Mouse (Mus musculus) lung, embryonic 16.5 days (tissue): ENCODE results near the gene Gabbr1. TPM values are rescaled to one million over a fixed set of nuclear protein-coding genes. Genes with fewer than 3 reads are reported as not detected.

Source experiments
- polyA plus RNA-seq: library from polyadenylated mRNA; unstranded; fragments of >200 nt; fragmentation: Nextera tagmentation; extraction: Ambion mirVana; gene quantifications from 2 replicates; pipeline ENCODE4 v1.2.1, GENCODE M21; 2015

Gene Gabbr1
- polyA plus RNA-seq, 1 experiment from 2014 or later, result 5.6 TPM

Other genes with a start within 250 kb of the Gabbr1 start
- gene H2-M10.6, start 233.8 kb upstream of the Gabbr1 start, polyA plus RNA-seq, result not detected in 2 replicates
- gene Trim26, start 208.8 kb upstream of the Gabbr1 start, polyA plus RNA-seq, result 40.6 and 44.4 TPM in 2 replicates
- 0.14 TPM in 1 of 2 replicates, not detected in the other for gene Trim15, start 178.8 kb upstream of the Gabbr1 start, polyA plus RNA-seq
- gene Trim10, start 176.4 kb upstream of the Gabbr1 start, polyA plus RNA-seq, result 3.2 and 5.1 TPM in 2 replicates
- not detected in 2 replicates for gene Trim40, start 155.8 kb upstream of the Gabbr1 start, polyA plus RNA-seq
- gene Trim31, start 147.8 kb upstream of the Gabbr1 start, polyA plus RNA-seq, result 0.13 TPM in 1 of 2 replicates, not detected in the other
- 0.65 and 1.7 TPM in 2 replicates for gene Rnf39, start 103.0 kb upstream of the Gabbr1 start, polyA plus RNA-seq
- gene Ppp1r11, start 94.2 kb upstream of the Gabbr1 start, polyA plus RNA-seq, result 104 and 117 TPM in 2 replicates
- 93.7 and 96.4 TPM in 2 replicates for gene Znrd1, start 87.4 kb upstream of the Gabbr1 start, polyA plus RNA-seq
- 7.2 and 7.7 TPM in 2 replicates for gene Znrd1as, start 87.4 kb upstream of the Gabbr1 start, polyA plus RNA-seq
- gene 2410137M14Rik, start 64.7 kb upstream of the Gabbr1 start, polyA plus RNA-seq, result not detected in 2 replicates
- 0.33 and 0.38 TPM in 2 replicates for gene H2-M5, start 56.4 kb upstream of the Gabbr1 start, polyA plus RNA-seq
- gene Zfp57, start 44.8 kb upstream of the Gabbr1 start, polyA plus RNA-seq, result 70.1 and 73.4 TPM in 2 replicates
- gene Mog, start 22.6 kb upstream of the Gabbr1 start, polyA plus RNA-seq, result 0.11 TPM in 1 of 2 replicates, not detected in the other
- gene Olfr90, start 42.5 kb downstream of the Gabbr1 start, polyA plus RNA-seq, result not detected in 2 replicates
- gene Olfr91, start 52.3 kb downstream of the Gabbr1 start, polyA plus RNA-seq, result not detected in 2 replicates
- not detected in 2 replicates for gene Olfr92, start 74.1 kb downstream of the Gabbr1 start, polyA plus RNA-seq
- not detected in 2 replicates for gene Olfr93, start 115.5 kb downstream of the Gabbr1 start, polyA plus RNA-seq
- gene Ubd, start 147.9 kb downstream of the Gabbr1 start, polyA plus RNA-seq, result 0.28 and 1.1 TPM in 2 replicates
- gene Olfr94, start 155.0 kb downstream of the Gabbr1 start, polyA plus RNA-seq, result not detected in 2 replicates
- gene Olfr95, start 167.2 kb downstream of the Gabbr1 start, polyA plus RNA-seq, result not detected in 2 replicates
- gene Olfr96, start 174.2 kb downstream of the Gabbr1 start, polyA plus RNA-seq, result not detected in 2 replicates
- gene Olfr97, start 191.4 kb downstream of the Gabbr1 start, polyA plus RNA-seq, result not detected in 2 replicates
- not detected in 2 replicates for gene Olfr98, start 217.8 kb downstream of the Gabbr1 start, polyA plus RNA-seq
- 2.3 and 3.1 TPM in 2 replicates for gene H2-M3, start 224.3 kb downstream of the Gabbr1 start, polyA plus RNA-seq
- not detected in 2 replicates for gene Olfr99, start 237.5 kb downstream of the Gabbr1 start, polyA plus RNA-seq